Mouse (Mus musculus): ENCODE data around the gene Gas6. TPM values are rescaled to one million over a fixed set of nuclear protein-coding genes. Genes with fewer than 3 reads are reported as not detected.

Gene Gas6
- polyA plus RNA-seq, 1 experiment from 2014 or later: 8.9 TPM

GRCm38 (mm10) chr8:13493011-13493410, 1.3 kb downstream of the Gas6 start:
- DNase-seq (ENCODE audit: low spot score): no peak
- Histone ChIP-seq H3K27me3 (ENCODE audit: low read depth, poor library complexity, severe bottlenecking) (peaks cover 47% of the 10 kb centered on the region), H3K4me1 (peaks cover 34% of the 10 kb centered on the region), H3K4me3 (0 out of 2 replicates have a peak overlapping the region, but pooled peaks have one; percentile 73), H3K36me3 (no peaks in the 10 kb centered on the region), H3K9me3 (replicated peaks) (no peaks in the 10 kb centered on the region), H3K27ac (replicated peaks) (no peak overlapping the region)
- WGBS: 63% methylated on average over 11 of the region's 11 CpGs

- no peak overlapping the region for H3K27ac ChIP-seq (replicated peaks)
- H3K4me3 ChIP-seq: no peak overlapping the region
- no peaks in the 10 kb centered on the region for H3K36me3 ChIP-seq
- H3K4me1 ChIP-seq: peaks cover 34% of the 10 kb centered on the region
- WGBS: 67% methylated on average over 9 of the region's 9 CpGs
- no peaks in the 10 kb centered on the region for H3K9me3 ChIP-seq (replicated peaks)
- no peak for DNase-seq (ENCODE audit: low spot score)
- peaks cover 47% of the 10 kb centered on the region for H3K27me3 ChIP-seq (ENCODE audit: low read depth, poor library complexity, severe bottlenecking)
These were observed 1.9 kb downstream of the Gas6 start for GRCm38 (mm10) chr8:13492198-13492995.

GRCm38 (mm10) chr8:13491491-13492010, 2.7 kb downstream of the Gas6 start:
- peaks cover 34% of the 10 kb centered on the region for H3K4me1 ChIP-seq
- no peaks in the 10 kb centered on the region for H3K36me3 ChIP-seq
- DNase-seq (ENCODE audit: low spot score): no peak
- no peak overlapping the region for H3K4me3 ChIP-seq
- no peaks in the 10 kb centered on the region for H3K9me3 ChIP-seq (replicated peaks)
- peaks cover 47% of the 10 kb centered on the region for H3K27me3 ChIP-seq (ENCODE audit: low read depth, poor library complexity, severe bottlenecking)
- WGBS: 89% methylated on average over 14 of the region's 14 CpGs
- no peak overlapping the region for H3K27ac ChIP-seq (replicated peaks)

- Histone ChIP-seq H3K36me3 (no peaks in the 10 kb centered on the region), H3K4me3 (no peak overlapping the region), H3K27me3 (ENCODE audit: low read depth, poor library complexity, severe bottlenecking) (peaks cover 44% of the 10 kb centered on the region), H3K9me3 (replicated peaks) (no peaks in the 10 kb centered on the region), H3K27ac (replicated peaks) (no peak overlapping the region), H3K4me1 (peaks cover 34% of the 10 kb centered on the region)
- 45% methylated on average over 13 of the region's 13 CpGs for WGBS
- DNase-seq (ENCODE audit: low spot score): no peak
These were observed 4.0 kb downstream of the Gas6 start for GRCm38 (mm10) chr8:13489986-13490910.

GRCm38 (mm10) chr8:13489351-13489750, 4.9 kb downstream of the Gas6 start:
- Histone ChIP-seq H3K27me3 (ENCODE audit: low read depth, poor library complexity, severe bottlenecking) (peaks cover 35% of the 10 kb centered on the region), H3K9me3 (replicated peaks) (no peaks in the 10 kb centered on the region), H3K4me1 (peaks cover 30% of the 10 kb centered on the region), H3K27ac (replicated peaks) (no peak overlapping the region), H3K36me3 (no peaks in the 10 kb centered on the region), H3K4me3 (no peak overlapping the region)
- 88% methylated on average over 3 of the region's 3 CpGs for WGBS
- DNase-seq (ENCODE audit: low spot score): no peak

GRCm38 (mm10) chr8:13483191-13483590, 11.1 kb downstream of the Gas6 start:
- Histone ChIP-seq H3K36me3 (no peaks in the 10 kb centered on the region), H3K27me3 (ENCODE audit: low read depth, poor library complexity, severe bottlenecking) (no peaks in the 10 kb centered on the region), H3K4me3 (no peak overlapping the region), H3K27ac (replicated peaks) (no peak overlapping the region), H3K4me1 (no peaks in the 10 kb centered on the region), H3K9me3 (replicated peaks) (no peaks in the 10 kb centered on the region)
- WGBS: 85% methylated on average over 5 of the region's 5 CpGs
- no peak for DNase-seq (ENCODE audit: low spot score)

- no peak for DNase-seq (ENCODE audit: low spot score)
- Histone ChIP-seq H3K27ac (replicated peaks) (no peak overlapping the region), H3K9me3 (replicated peaks) (no peaks in the 10 kb centered on the region), H3K36me3 (no peaks in the 10 kb centered on the region), H3K4me3 (no peak overlapping the region), H3K27me3 (ENCODE audit: low read depth, poor library complexity, severe bottlenecking) (no peaks in the 10 kb centered on the region), H3K4me1 (no peaks in the 10 kb centered on the region)
- 80% methylated on average over 2 of the region's 2 CpGs for WGBS
These were observed 12.0 kb downstream of the Gas6 start for GRCm38 (mm10) chr8:13482101-13482801.

GRCm38 (mm10) chr8:13481596-13481995, 12.7 kb downstream of the Gas6 start:
- H3K9me3 ChIP-seq (replicated peaks): no peaks in the 10 kb centered on the region
- H3K27ac ChIP-seq (replicated peaks): no peak overlapping the region
- no peaks in the 10 kb centered on the region for H3K36me3 ChIP-seq
- 93% methylated on average over 3 of the region's 3 CpGs for WGBS
- no peak overlapping the region for H3K4me3 ChIP-seq
- no peak for DNase-seq (ENCODE audit: low spot score)
- H3K27me3 ChIP-seq (ENCODE audit: low read depth, poor library complexity, severe bottlenecking): no peaks in the 10 kb centered on the region
- no peaks in the 10 kb centered on the region for H3K4me1 ChIP-seq

- no peaks in the 10 kb centered on the region for H3K27me3 ChIP-seq (ENCODE audit: low read depth, poor library complexity, severe bottlenecking)
- DNase-seq (ENCODE audit: low spot score): no peak
- no peak overlapping the region for H3K27ac ChIP-seq (replicated peaks)
- H3K9me3 ChIP-seq (replicated peaks): no peaks in the 10 kb centered on the region
- H3K4me3 ChIP-seq: no peak overlapping the region
- WGBS: 82% methylated on average over 7 of the region's 7 CpGs
- no peaks in the 10 kb centered on the region for H3K36me3 ChIP-seq
- no peaks in the 10 kb centered on the region for H3K4me1 ChIP-seq
These were observed 13.2 kb downstream of the Gas6 start for GRCm38 (mm10) chr8:13481089-13481554.

- H3K36me3 ChIP-seq: no peaks in the 10 kb centered on the region
- H3K4me1 ChIP-seq: no peaks in the 10 kb centered on the region
- no peaks in the 10 kb centered on the region for H3K9me3 ChIP-seq (replicated peaks)
- no peaks in the 10 kb centered on the region for H3K27me3 ChIP-seq (ENCODE audit: low read depth, poor library complexity, severe bottlenecking)
- DNase-seq (ENCODE audit: low spot score): no peak
- no peak overlapping the region for H3K27ac ChIP-seq (replicated peaks)
- 57% methylated on average over 9 of the region's 9 CpGs for WGBS
- no peak overlapping the region for H3K4me3 ChIP-seq
These were observed 18.4 kb downstream of the Gas6 start for GRCm38 (mm10) chr8:13475892-13476291.

GRCm38 (mm10) chr8:13472284-13472683, 22.0 kb downstream of the Gas6 start:
- DNase-seq (ENCODE audit: low spot score): no peak
- Histone ChIP-seq H3K4me1 (no peaks in the 10 kb centered on the region), H3K4me3 (no peak overlapping the region), H3K27ac (replicated peaks) (no peak overlapping the region), H3K27me3 (ENCODE audit: low read depth, poor library complexity, severe bottlenecking) (no peaks in the 10 kb centered on the region), H3K36me3 (no peaks in the 10 kb centered on the region), H3K9me3 (replicated peaks) (no peaks in the 10 kb centered on the region)
- WGBS: 87% methylated on average over 7 of the region's 7 CpGs

GRCm38 (mm10) chr8:13471484-13471883, 22.8 kb downstream of the Gas6 start:
- WGBS: 91% methylated on average over 11 of the region's 11 CpGs
- no peaks in the 10 kb centered on the region for H3K36me3 ChIP-seq
- no peaks in the 10 kb centered on the region for H3K27me3 ChIP-seq (ENCODE audit: low read depth, poor library complexity, severe bottlenecking)
- no peak overlapping the region; the same call in 1 of the 2 replicates for H3K27ac ChIP-seq (replicated peaks)
- no peak overlapping the region for H3K4me3 ChIP-seq
- no peaks in the 10 kb centered on the region for H3K4me1 ChIP-seq
- no peak for DNase-seq (ENCODE audit: low spot score)
- H3K9me3 ChIP-seq (replicated peaks): no peaks in the 10 kb centered on the region
